Mouse (Mus musculus) ES-Bruce4 (cell line): ENCODE measurements at regions not wholly inside any gene's neighbourhood (a gene's known extent, or its start where the extent isn't known, plus 50 kb on each side); places are given as distances from the start of the nearest gene placed in this dataset.

Source experiments
- CTCF ChIP-seq: IDR thresholded peaks from one replicate; pipeline ENCODE4 v1.8.1; 2011; ENCODE audit warnings: low read depth, low read length
- POLR2A ChIP-seq: IDR thresholded peaks from one replicate; pipeline ENCODE4 v1.8.1; 2011; ENCODE audit warnings: low read length; ENCODE audit not compliant: insufficient read depth

DNA sequence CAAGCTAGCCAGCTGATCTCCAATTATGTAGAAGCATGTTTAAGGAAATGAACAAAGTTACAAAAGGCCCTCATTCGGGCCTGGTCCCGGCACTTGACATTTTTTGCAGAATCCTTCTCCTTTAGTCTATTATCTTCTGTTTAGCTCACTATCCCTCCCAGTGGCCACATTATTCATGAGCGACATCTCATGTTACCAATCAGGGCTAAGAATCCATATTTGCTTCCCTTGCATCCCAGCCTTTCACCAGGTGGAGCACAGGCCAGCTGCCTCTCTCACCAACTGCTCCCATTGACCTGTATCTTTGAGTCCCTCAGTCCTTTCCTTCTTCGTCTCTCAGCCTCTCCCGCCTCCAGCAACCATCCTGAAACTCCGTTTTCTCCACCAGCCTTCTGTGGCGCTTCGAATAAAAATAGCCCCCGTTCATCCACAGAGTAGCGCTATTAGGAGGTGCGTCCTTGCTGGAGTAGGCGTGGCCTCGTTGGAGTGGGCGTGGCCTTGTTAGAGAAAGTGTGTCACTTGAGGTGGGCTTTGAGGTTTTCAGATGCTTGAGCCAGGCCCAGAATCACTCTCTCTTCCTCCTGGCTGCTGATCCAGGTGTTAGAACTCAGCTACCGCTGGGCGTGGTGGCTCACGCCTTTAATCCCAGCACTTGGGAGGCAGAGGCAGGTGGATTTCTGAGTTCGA is 63.4 kb downstream of the Bbs10 start:
- TF ChIP-seq CTCF (no peak), POLR2A (no peak)
